Mouse (Mus musculus) thymus, adult 2 months (tissue): ENCODE results near the gene Nalcn. TPM values are rescaled to one million over a fixed set of nuclear protein-coding genes. Genes with fewer than 3 reads are reported as not detected.

Experiments
- DNase-seq: peaks from one replicate; pipeline ENCODE4 v3.0.0; 2021
- H3K27ac ChIP-seq: fragments of 200-500 bp; 2 replicates; pipeline ENCODE4 v1.5.1; 2012; ENCODE audit warnings: low read length, control low read depth; ENCODE audit not compliant: control insufficient read depth, insufficient read depth
- H3K27me3 ChIP-seq: fragments of 200-500 bp; 2 replicates; pipeline ENCODE4 v1.6.1; 2012; ENCODE audit warnings: mild to moderate bottlenecking, low read length, moderate library complexity, mixed read lengths; ENCODE audit not compliant: control insufficient read depth, insufficient read depth
- H3K36me3 ChIP-seq: fragments of 200-500 bp; 2 replicates; pipeline ENCODE4 v1.6.1; 2012; ENCODE audit warnings: mild to moderate bottlenecking, low read length, moderate library complexity; ENCODE audit not compliant: control insufficient read depth, insufficient read depth
- H3K4me1 ChIP-seq: fragments of 200-500 bp; replicated peaks from 2 replicates; pipeline ENCODE4 v1.6.1; 2012; ENCODE audit warnings: low read length; ENCODE audit not compliant: control insufficient read depth, insufficient read depth
- H3K4me3 ChIP-seq: fragments of 200-500 bp; 2 replicates; pipeline ENCODE4 v1.5.1; 2012; ENCODE audit warnings: mild to moderate bottlenecking, low read length, control low read depth, moderate library complexity; ENCODE audit not compliant: control insufficient read depth, insufficient read depth
- CTCF ChIP-seq: fragments of 200-500 bp; IDR thresholded peaks from 2 replicates; pipeline ENCODE4 v1.5.1; 2012; ENCODE audit warnings: mild to moderate bottlenecking, control low read depth, low read length, moderate library complexity, borderline replicate concordance; ENCODE audit not compliant: control insufficient read depth, poor library complexity, insufficient read depth; ENCODE audit errors: extremely low read depth
- POLR2A ChIP-seq: fragments of 200-500 bp; IDR thresholded peaks from 2 replicates; pipeline ENCODE4 v1.6.1; 2012; ENCODE audit warnings: mild to moderate bottlenecking, low read length, control low read depth, moderate library complexity; ENCODE audit not compliant: control insufficient read depth, poor library complexity, insufficient read depth; ENCODE audit errors: extremely low read depth
- whole genome bisulfite sequencing: fragments of 180-500 bp; shearing (Covaris S2); methylation state at CpG from one replicate; pipeline ENCODE4 v1.1.7; 2018; 5-methylcytosine and 5-hydroxymethylcytosine counted together
- polyA plus RNA-seq: library from polyadenylated mRNA; depleted of rRNA; stranded (reverse); fragments of >200 nt; gene quantifications from 2 replicates; pipeline ENCODE4 v1.2.3, GENCODE M21; 2012

Gene Nalcn
- polyA plus RNA-seq, 1 experiment, result 0.13 TPM

GRCm38 (mm10) chr14:123529143-123529542 is 97.8 kb downstream of the Nalcn start:
- no peaks in the 10 kb centered on the region for H3K27me3 ChIP-seq
- TF ChIP-seq CTCF (no peak), POLR2A (no peak)
- no peak overlapping the region for H3K27ac ChIP-seq
- DNase-seq, result no peak
- no peaks in the 10 kb centered on the region for H3K36me3 ChIP-seq
- no peak overlapping the region for H3K4me3 ChIP-seq
- H3K4me1 ChIP-seq, result no peaks in the 10 kb centered on the region

GRCm38 (mm10) chr14:123513376-123514141 is 113.4 kb downstream of the Nalcn start:
- no peak overlapping the region for H3K4me3 ChIP-seq
- H3K27ac ChIP-seq, result no peak overlapping the region
- no peaks in the 10 kb centered on the region for H3K4me1 ChIP-seq
- no peaks in the 10 kb centered on the region for H3K36me3 ChIP-seq
- 40% methylated on average over 8 of the region's 8 CpGs for WGBS
- DNase-seq, result no peak
- H3K27me3 ChIP-seq, result no peaks in the 10 kb centered on the region
- TF ChIP-seq POLR2A, result no peak
- TF ChIP-seq CTCF, result no peak

- 74% methylated on average over 2 of the region's 2 CpGs for WGBS
- H3K27ac ChIP-seq, result no peak overlapping the region
- no peaks in the 10 kb centered on the region for H3K36me3 ChIP-seq
- no peaks in the 10 kb centered on the region for H3K27me3 ChIP-seq
- no peak overlapping the region for H3K4me3 ChIP-seq
- H3K4me1 ChIP-seq, result no peaks in the 10 kb centered on the region
- TF ChIP-seq CTCF (no peak), POLR2A (no peak)
- no peak for DNase-seq
Observed at GRCm38 (mm10) chr14:123512923-123513322, 114.0 kb downstream of the Nalcn start.

- TF ChIP-seq CTCF, result no peak
- no peak for TF ChIP-seq POLR2A
- Histone ChIP-seq H3K4me1 (no peaks in the 10 kb centered on the region), H3K4me3 (no peak overlapping the region), H3K27me3 (no peaks in the 10 kb centered on the region), H3K36me3 (no peaks in the 10 kb centered on the region), H3K27ac (no peak overlapping the region)
- DNase-seq, result no peak
Observed at GRCm38 (mm10) chr14:123495544-123495943, 131.4 kb downstream of the Nalcn start.

- no peaks in the 10 kb centered on the region for H3K36me3 ChIP-seq
- 88% methylated on average over 1 of the region's 1 CpGs for WGBS
- TF ChIP-seq POLR2A, result no peak
- no peak for TF ChIP-seq CTCF
- no peaks in the 10 kb centered on the region for H3K4me1 ChIP-seq
- no peaks in the 10 kb centered on the region for H3K27me3 ChIP-seq
- no peak overlapping the region for H3K4me3 ChIP-seq
- no peak overlapping the region for H3K27ac ChIP-seq
- DNase-seq, result no peak
Observed at GRCm38 (mm10) chr14:123488575-123489207, 138.3 kb downstream of the Nalcn start.

GRCm38 (mm10) chr14:123462026-123462425 is 164.9 kb downstream of the Nalcn start:
- no peaks in the 10 kb centered on the region for H3K27me3 ChIP-seq
- no peaks in the 10 kb centered on the region for H3K36me3 ChIP-seq
- no peak overlapping the region for H3K27ac ChIP-seq
- TF ChIP-seq CTCF (no peak), POLR2A (no peak)
- H3K4me1 ChIP-seq, result no peaks in the 10 kb centered on the region
- WGBS, result 86% methylated on average over 1 of the region's 1 CpGs
- H3K4me3 ChIP-seq, result no peak overlapping the region
- DNase-seq, result no peak
